Mouse (Mus musculus) megakaryocyte-erythroid progenitor cell, adult 5-6 weeks (primary cell): ENCODE data around the gene D230025D16Rik. TPM values are rescaled to one million over a fixed set of nuclear protein-coding genes. Genes with fewer than 3 reads are reported as not detected.

Source experiments
- ATAC-seq: replicated peaks from 2 replicates; pipeline ENCODE4 v1.8.0; 2016; ENCODE audit warnings: mild to moderate bottlenecking, inconsistent platforms; ENCODE audit not compliant: severe bottlenecking, poor library complexity, low FRiP score, low TSS enrichment
- total RNA-seq, 2 experiments: library from RNA; stranded (forward) in 1 of 2; stranded (reverse) in 1 of 2; fragments of 200-1000, 215-1000 nt in 1 of 2; fragments of >200 nt in 1 of 2; fragmentation: Nextera tagmentation in 1 of 2; gene quantifications; 2 replicates each; pipeline ENCODE4 v1.2.3; 2014 to 2017

The D230025D16Rik gene
- total RNA-seq, 2 experiments from 2014 or later = 11.3 to 22.9 TPM

GRCm38 (mm10) chr8:105233126-105233935 is 8.4 kb downstream of the D230025D16Rik start:
- no peak for ATAC-seq

- no peak for ATAC-seq
Observed at GRCm38 (mm10) chr8:105235206-105235605, 10.3 kb downstream of the D230025D16Rik start.

GRCm38 (mm10) chr8:105237442-105238142 is 12.6 kb downstream of the D230025D16Rik start:
- no peak for ATAC-seq

GRCm38 (mm10) chr8:105241016-105241415 is 16.1 kb downstream of the D230025D16Rik start:
- ATAC-seq = no peak

GRCm38 (mm10) chr8:105251954-105252353 is 27.0 kb downstream of the D230025D16Rik start:
- ATAC-seq = no peak

GRCm38 (mm10) chr8:105252680-105253537 is 28.0 kb downstream of the D230025D16Rik start:
- ATAC-seq = no peak

- ATAC-seq = no peak
Observed at GRCm38 (mm10) chr8:105253766-105254151, 28.8 kb downstream of the D230025D16Rik start.

- ATAC-seq = peak; percentile 75
Observed at GRCm38 (mm10) chr8:105254152-105254965, 29.4 kb downstream of the D230025D16Rik start.

- ATAC-seq = peak; percentile 72
Observed at GRCm38 (mm10) chr8:105254966-105255350, 30.0 kb downstream of the D230025D16Rik start, which contains the start of gene B3gnt9. B3gnt9 (minus strand) TSS chr8:105255153.

GRCm38 (mm10) chr8:105257318-105258114 is 32.6 kb downstream of the D230025D16Rik start:
- ATAC-seq = no peak

- ATAC-seq = peak; percentile 8; the same call in 1 of the 2 replicates
Observed at GRCm38 (mm10) chr8:105258911-105259720, 34.2 kb downstream of the D230025D16Rik start.

GRCm38 (mm10) chr8:105259721-105260320 is 34.9 kb downstream of the D230025D16Rik start:
- ATAC-seq = peak; percentile 46

- no peak for ATAC-seq
Observed at GRCm38 (mm10) chr8:105260371-105261099, 35.6 kb downstream of the D230025D16Rik start.

- no peak for ATAC-seq
Observed at GRCm38 (mm10) chr8:105261326-105261980, 36.5 kb downstream of the D230025D16Rik start.

- ATAC-seq = no peak
Observed at GRCm38 (mm10) chr8:105263244-105263912, 38.4 kb downstream of the D230025D16Rik start.
